Mouse (Mus musculus) ZHBTc4 (cell line): ENCODE measurements at regions not wholly inside any gene's neighbourhood (a gene's known extent, or its start where the extent isn't known, plus 50 kb on each side); places are given as distances from the start of the nearest gene placed in this dataset.

Experiments used
- DNase-seq: peaks from one replicate; pipeline ENCODE4 v3.0.0-alpha.2; 2011; ENCODE audit warnings: low read depth, low spot score

- no peak for DNase-seq
Measured at GRCm38 (mm10) chr16:18683556-18683955, 53.8 kb upstream of the Sept5 start.

- no peak for DNase-seq
Measured at GRCm38 (mm10) chr16:18686044-18686761, 56.4 kb upstream of the Sept5 start.

GRCm38 (mm10) chr16:18686916-18687315 is 57.2 kb upstream of the Sept5 start:
- DNase-seq, result peak; percentile 90

- peak; percentile 94 for DNase-seq
Measured at GRCm38 (mm10) chr16:18687367-18687766, 57.6 kb upstream of the Sept5 start.

GRCm38 (mm10) chr16:18695596-18695995 is 65.8 kb upstream of the Sept5 start:
- no peak for DNase-seq

GRCm38 (mm10) chr16:18696074-18696819 is 66.5 kb upstream of the Sept5 start:
- DNase-seq, result peak; percentile 97

GRCm38 (mm10) chr16:18696820-18697168 is 67.0 kb upstream of the Sept5 start:
- no peak for DNase-seq

- DNase-seq, result no peak
Measured at GRCm38 (mm10) chr16:18704126-18704525, 72.5 kb upstream of the Cldn5 start.

GRCm38 (mm10) chr16:18705028-18705648 is 71.5 kb upstream of the Cldn5 start:
- no peak for DNase-seq

- no peak for DNase-seq
Measured at GRCm38 (mm10) chr16:18711637-18712125, 65.0 kb upstream of the Cldn5 start.

- no peak for DNase-seq
Measured at GRCm38 (mm10) chr16:18713017-18713416, 63.6 kb upstream of the Cldn5 start.

GRCm38 (mm10) chr16:18715381-18715780 is 61.3 kb upstream of the Cldn5 start:
- DNase-seq, result no peak

- no peak for DNase-seq
Measured at GRCm38 (mm10) chr16:18718040-18718439, 58.6 kb upstream of the Cldn5 start.

- DNase-seq, result no peak
Measured at GRCm38 (mm10) chr16:18720433-18721233, 56.0 kb upstream of the Cldn5 start.

- no peak for DNase-seq
Measured at GRCm38 (mm10) chr16:18723186-18723843, 53.3 kb upstream of the Cldn5 start.

GRCm38 (mm10) chr16:18723874-18724273 is 52.8 kb upstream of the Cldn5 start:
- DNase-seq, result no peak

GRCm38 (mm10) chr16:18724706-18725105 is 51.9 kb upstream of the Cldn5 start:
- DNase-seq, result peak; percentile 72
